Mouse (Mus musculus) spleen, adult 2 months (tissue): ENCODE results near the gene Ccdc6.

Experiments
- CTCF ChIP-seq: fragments of 200-500 bp; IDR thresholded peaks from 2 replicates; pipeline ENCODE4 v1.5.1; 2011; ENCODE audit warnings: mild to moderate bottlenecking, inconsistent platforms; ENCODE audit not compliant: insufficient read depth, insufficient read length, insufficient replicate concordance; ENCODE audit errors: extremely low read depth
- POLR2A ChIP-seq: fragments of 200-500 bp; IDR thresholded peaks from 2 replicates; pipeline ENCODE4 v1.6.1; 2011; ENCODE audit warnings: low read depth, low read length, inconsistent platforms

DNA sequence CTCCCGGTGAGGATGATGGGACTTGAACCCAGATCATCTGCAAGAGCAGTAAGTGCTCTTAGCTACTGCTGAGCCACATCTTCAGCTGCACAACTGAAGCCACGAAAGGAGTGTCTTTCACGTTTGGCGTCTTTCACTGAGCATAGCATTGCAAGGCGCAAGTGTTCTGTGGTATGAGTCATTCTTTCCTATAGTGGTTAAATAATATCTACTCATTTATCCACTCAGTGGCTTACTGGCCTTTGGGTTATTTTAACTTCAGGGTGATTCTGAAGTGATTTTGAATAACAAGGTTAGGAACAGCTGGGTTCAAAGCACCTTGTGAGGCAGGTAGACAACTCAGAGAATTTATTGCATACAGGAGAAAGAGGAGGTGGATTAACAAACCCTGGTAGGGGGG is 8.1 kb upstream of the Ccdc6 start:
- TF ChIP-seq CTCF (no peak), POLR2A (no peak)
